Mouse (Mus musculus): ENCODE results near the gene Rab7b. TPM values are rescaled to one million over a fixed set of nuclear protein-coding genes. Genes with fewer than 3 reads are reported as not detected.
A peak's percentile ranks its signal among the peaks of the same experiment; 100 is the strongest.

Rab7b gene
- polyA plus RNA-seq, 1 experiment from 2014 or later = 1.4 TPM

GRCm38 (mm10) chr1:131702094-131702766 lies 13.7 kb downstream of the Rab7b start:
- no peaks in the 10 kb centered on the region for H3K27me3 ChIP-seq (ENCODE audit: control insufficient read depth, insufficient read depth, low read length)
- no peaks in the 10 kb centered on the region for H3K9me3 ChIP-seq (ENCODE audit: control insufficient read depth, low read length)
- no peaks in the 10 kb centered on the region for H3K36me3 ChIP-seq (ENCODE audit: control insufficient read depth, insufficient read depth, low read length)
- ATAC-seq (ENCODE audit: low FRiP score, low TSS enrichment) = no peak
- H3K9ac ChIP-seq (ENCODE audit: low read depth, low read length) = no peak overlapping the region
- WGBS = 67% methylated on average over 8 of the region's 8 CpGs
- no peak overlapping the region for H3K4me2 ChIP-seq (replicated peaks; ENCODE audit: low read depth, low read length)
- no peaks in the 10 kb centered on the region for H3K4me1 ChIP-seq (ENCODE audit: control insufficient read depth, insufficient read depth, low read length)
- H3K4me3 ChIP-seq (ENCODE audit: low read length) = no peak overlapping the region
- H3K27ac ChIP-seq (ENCODE audit: low read depth, low read length) = no peak overlapping the region

- H3K4me1 ChIP-seq (ENCODE audit: control insufficient read depth, insufficient read depth, low read length) = no peaks in the 10 kb centered on the region
- no peaks in the 10 kb centered on the region for H3K27me3 ChIP-seq (ENCODE audit: control insufficient read depth, insufficient read depth, low read length)
- H3K4me2 ChIP-seq (replicated peaks; ENCODE audit: low read depth, low read length) = no peak overlapping the region
- ATAC-seq (ENCODE audit: low FRiP score, low TSS enrichment) = no peak
- H3K9ac ChIP-seq (ENCODE audit: low read depth, low read length) = no peak overlapping the region
- 77% methylated on average over 2 of the region's 2 CpGs for WGBS
- no peaks in the 10 kb centered on the region for H3K9me3 ChIP-seq (ENCODE audit: control insufficient read depth, low read length)
- no peak overlapping the region for H3K27ac ChIP-seq (ENCODE audit: low read depth, low read length)
- no peaks in the 10 kb centered on the region for H3K36me3 ChIP-seq (ENCODE audit: control insufficient read depth, insufficient read depth, low read length)
- no peak overlapping the region for H3K4me3 ChIP-seq (ENCODE audit: low read length)
Measured at GRCm38 (mm10) chr1:131703482-131703881, 15.0 kb downstream of the Rab7b start.

- WGBS = 27% methylated on average over 4 of the region's 4 CpGs
- H3K9me3 ChIP-seq (ENCODE audit: control insufficient read depth, low read length) = no peaks in the 10 kb centered on the region
- H3K27me3 ChIP-seq (ENCODE audit: control insufficient read depth, insufficient read depth, low read length) = no peaks in the 10 kb centered on the region
- H3K9ac ChIP-seq (ENCODE audit: low read depth, low read length) = no peak overlapping the region
- no peak overlapping the region for H3K4me2 ChIP-seq (replicated peaks; ENCODE audit: low read depth, low read length)
- no peaks in the 10 kb centered on the region for H3K36me3 ChIP-seq (ENCODE audit: control insufficient read depth, insufficient read depth, low read length)
- H3K4me1 ChIP-seq (ENCODE audit: control insufficient read depth, insufficient read depth, low read length) = no peaks in the 10 kb centered on the region
- ATAC-seq (ENCODE audit: low FRiP score, low TSS enrichment) = no peak
- H3K27ac ChIP-seq (ENCODE audit: low read depth, low read length) = no peak overlapping the region
- no peak overlapping the region for H3K4me3 ChIP-seq (ENCODE audit: low read length)
Measured at GRCm38 (mm10) chr1:131708338-131708737, 19.8 kb downstream of the Rab7b start.

- Histone ChIP-seq H3K27ac (ENCODE audit: low read depth, low read length) (no peak overlapping the region), H3K9ac (ENCODE audit: low read depth, low read length) (no peak overlapping the region), H3K27me3 (ENCODE audit: control insufficient read depth, insufficient read depth, low read length) (no peaks in the 10 kb centered on the region), H3K9me3 (ENCODE audit: control insufficient read depth, low read length) (no peaks in the 10 kb centered on the region), H3K4me3 (ENCODE audit: low read length) (no peak overlapping the region), H3K4me1 (ENCODE audit: control insufficient read depth, insufficient read depth, low read length) (no peaks in the 10 kb centered on the region), H3K4me2 (replicated peaks; ENCODE audit: low read depth, low read length) (no peak overlapping the region), H3K36me3 (ENCODE audit: control insufficient read depth, insufficient read depth, low read length) (no peaks in the 10 kb centered on the region)
- 75% methylated on average over 10 of the region's 10 CpGs for WGBS
- no peak for ATAC-seq (ENCODE audit: low FRiP score, low TSS enrichment)
Measured at GRCm38 (mm10) chr1:131711518-131711917, 23.0 kb downstream of the Rab7b start.

GRCm38 (mm10) chr1:131712386-131712785 lies 23.9 kb downstream of the Rab7b start:
- H3K27ac ChIP-seq (ENCODE audit: low read depth, low read length) = no peak overlapping the region
- H3K27me3 ChIP-seq (ENCODE audit: control insufficient read depth, insufficient read depth, low read length) = no peaks in the 10 kb centered on the region
- no peak overlapping the region for H3K9ac ChIP-seq (ENCODE audit: low read depth, low read length)
- no peak overlapping the region for H3K4me3 ChIP-seq (ENCODE audit: low read length)
- H3K9me3 ChIP-seq (ENCODE audit: control insufficient read depth, low read length) = no peaks in the 10 kb centered on the region
- no peak overlapping the region for H3K4me2 ChIP-seq (replicated peaks; ENCODE audit: low read depth, low read length)
- 0 out of 2 replicates have a peak, but pooled peaks have one; percentile 21 for ATAC-seq (ENCODE audit: low FRiP score, low TSS enrichment)
- no peaks in the 10 kb centered on the region for H3K4me1 ChIP-seq (ENCODE audit: control insufficient read depth, insufficient read depth, low read length)
- WGBS = 31% methylated on average over 2 of the region's 2 CpGs
- no peaks in the 10 kb centered on the region for H3K36me3 ChIP-seq (ENCODE audit: control insufficient read depth, insufficient read depth, low read length)

GRCm38 (mm10) chr1:131714388-131715337 lies 26.2 kb downstream of the Rab7b start:
- ATAC-seq (ENCODE audit: low FRiP score, low TSS enrichment) = no peak
- no peaks in the 10 kb centered on the region for H3K4me1 ChIP-seq (ENCODE audit: control insufficient read depth, insufficient read depth, low read length)
- 70% methylated on average over 20 of the region's 20 CpGs for WGBS

GRCm38 (mm10) chr1:131718952-131719694 lies 30.6 kb downstream of the Rab7b start:
- WGBS = 65% methylated on average over 16 of the region's 16 CpGs
- ATAC-seq (ENCODE audit: low FRiP score, low TSS enrichment) = no peak
- no peak overlapping the region for H3K27ac ChIP-seq (ENCODE audit: low read depth, low read length)

More at GRCm38 (mm10) chr1:131714388-131715337, 26.2 kb downstream of the Rab7b start:
- Histone ChIP-seq H3K4me2 (replicated peaks; ENCODE audit: low read depth, low read length) (no peak overlapping the region), H3K4me3 (ENCODE audit: low read length) (no peak overlapping the region), H3K27ac (ENCODE audit: low read depth, low read length) (no peak overlapping the region), H3K36me3 (ENCODE audit: control insufficient read depth, insufficient read depth, low read length) (no peaks in the 10 kb centered on the region), H3K9ac (ENCODE audit: low read depth, low read length) (no peak overlapping the region), H3K9me3 (ENCODE audit: control insufficient read depth, low read length) (no peaks in the 10 kb centered on the region), H3K27me3 (ENCODE audit: control insufficient read depth, insufficient read depth, low read length) (no peaks in the 10 kb centered on the region)

GRCm38 (mm10) chr1:131721989-131722388 lies 33.5 kb downstream of the Rab7b start:
- Histone ChIP-seq H3K36me3 (ENCODE audit: control insufficient read depth, insufficient read depth, low read length) (no peaks in the 10 kb centered on the region), H3K27me3 (ENCODE audit: control insufficient read depth, insufficient read depth, low read length) (no peaks in the 10 kb centered on the region), H3K9me3 (ENCODE audit: control insufficient read depth, low read length) (no peaks in the 10 kb centered on the region), H3K4me1 (ENCODE audit: control insufficient read depth, insufficient read depth, low read length) (no peaks in the 10 kb centered on the region), H3K4me2 (replicated peaks; ENCODE audit: low read depth, low read length) (no peak overlapping the region), H3K9ac (ENCODE audit: low read depth, low read length) (no peak overlapping the region), H3K4me3 (ENCODE audit: low read length) (no peak overlapping the region), H3K27ac (ENCODE audit: low read depth, low read length) (no peak overlapping the region)
- ATAC-seq (ENCODE audit: low FRiP score, low TSS enrichment) = no peak
- 78% methylated on average over 3 of the region's 3 CpGs for WGBS

More at GRCm38 (mm10) chr1:131718952-131719694, 30.6 kb downstream of the Rab7b start:
- H3K4me1 ChIP-seq (ENCODE audit: control insufficient read depth, insufficient read depth, low read length) = no peaks in the 10 kb centered on the region
- H3K27me3 ChIP-seq (ENCODE audit: control insufficient read depth, insufficient read depth, low read length) = no peaks in the 10 kb centered on the region
- no peaks in the 10 kb centered on the region for H3K36me3 ChIP-seq (ENCODE audit: control insufficient read depth, insufficient read depth, low read length)
- H3K4me3 ChIP-seq (ENCODE audit: low read length) = no peak overlapping the region
- H3K9me3 ChIP-seq (ENCODE audit: control insufficient read depth, low read length) = no peaks in the 10 kb centered on the region
- H3K4me2 ChIP-seq (replicated peaks; ENCODE audit: low read depth, low read length) = no peak overlapping the region
- no peak overlapping the region for H3K9ac ChIP-seq (ENCODE audit: low read depth, low read length)
